Mouse (Mus musculus) T-helper 1 cell (primary cell): Measurements from ENCODE around the gene Dennd1c.

Experiments
- in situ Hi-C: fragments of 300-600 bp; cut with MboI, MseI; formaldehyde crosslinking; loops from one replicate; pipeline ENCODE4 v1.15.1; 2025; ENCODE audit warnings: high pct_unique_total_duplicates

The Dennd1c gene

DNA sequence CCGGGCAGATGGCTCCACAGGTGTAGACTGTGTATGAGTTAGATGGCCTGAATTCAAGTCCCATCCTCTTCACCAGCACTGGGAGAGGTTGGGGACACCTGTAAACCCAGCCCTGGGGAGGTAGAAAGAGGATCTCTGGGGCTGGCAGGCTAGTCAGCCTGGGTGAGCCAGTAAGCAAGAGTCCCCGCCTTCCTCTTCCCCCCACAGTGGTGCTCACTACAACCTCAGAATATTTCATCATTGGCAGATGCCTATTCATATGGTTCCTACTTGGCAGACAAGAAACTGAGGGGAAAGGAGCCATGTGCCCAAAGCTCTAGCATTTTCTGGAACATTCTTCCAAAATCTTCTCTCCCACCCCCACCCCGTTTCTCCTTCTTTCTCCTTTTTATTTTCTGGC, 29.5 kb downstream of the Dennd1c start:
- in situ Hi-C loops: loop anchor here (25.0 kb wide), 1 partner anchor 1337 kb away; the partner anchor contains the start of gene Pot1b

- in situ Hi-C loops: loop anchor here (25.0 kb wide), 1 partner anchor 1335 kb away; the partner anchor contains the start of gene Pot1b
Observed at GRCm38 (mm10) chr17:57047406-57047805, 30.9 kb downstream of the Dennd1c start.

- in situ Hi-C loops: loop anchor here (25.0 kb wide), 1 partner anchor 1329 kb away; the partner anchor contains the start of gene Pot1b
Observed at GRCm38 (mm10) chr17:57041554-57041953, 36.8 kb downstream of the Dennd1c start, which contains the start of gene Slc25a41. Gene Slc25a41 (minus strand): TSS chr17:57041654.

DNA sequence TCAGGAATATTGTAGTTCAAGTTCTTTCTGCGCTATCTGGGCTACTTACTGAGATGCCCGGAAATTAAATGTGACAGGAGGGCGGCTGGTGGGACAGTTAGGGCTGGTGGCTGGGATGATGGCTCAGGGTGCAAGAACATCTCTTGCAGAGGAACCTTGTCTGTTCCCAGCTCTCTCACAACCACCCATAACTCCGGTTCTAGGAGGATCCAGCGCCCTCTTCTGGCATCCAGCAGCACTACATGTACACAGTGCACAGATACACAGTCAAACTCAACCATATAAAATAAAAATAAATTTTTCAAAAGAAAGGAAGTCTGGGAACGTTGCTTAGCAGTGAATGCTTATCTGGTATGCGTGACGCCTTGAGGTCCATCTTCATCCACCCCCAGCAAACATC, 39.3 kb downstream of the Dennd1c start:
- in situ Hi-C loops: loop anchor here (25.0 kb wide), 1 partner anchor 1327 kb away; the partner anchor contains the start of gene Pot1b

DNA sequence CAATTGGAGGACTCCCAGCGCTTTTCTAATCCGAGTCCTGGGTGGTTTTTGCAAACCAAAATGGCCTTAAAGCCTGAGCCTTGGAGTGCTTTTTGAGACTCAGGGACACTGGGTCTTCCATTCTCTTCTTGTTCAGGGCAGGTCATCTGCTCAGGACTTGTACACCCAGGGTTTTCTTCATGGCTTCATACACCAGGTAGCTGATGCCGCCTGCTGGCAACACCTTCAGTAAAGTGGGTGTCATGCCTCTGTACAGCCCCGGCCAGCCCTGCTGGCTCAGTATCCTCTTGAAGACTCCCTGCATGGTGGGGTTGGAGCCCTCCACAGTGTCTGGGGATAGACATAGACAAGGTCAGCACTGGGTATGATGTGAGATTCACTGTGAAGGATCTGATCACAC, 45.5 kb downstream of the Dennd1c start:
- in situ Hi-C loops: loop anchor here (25.0 kb wide), 1 partner anchor 1321 kb away; the partner anchor contains the start of gene Pot1b

DNA sequence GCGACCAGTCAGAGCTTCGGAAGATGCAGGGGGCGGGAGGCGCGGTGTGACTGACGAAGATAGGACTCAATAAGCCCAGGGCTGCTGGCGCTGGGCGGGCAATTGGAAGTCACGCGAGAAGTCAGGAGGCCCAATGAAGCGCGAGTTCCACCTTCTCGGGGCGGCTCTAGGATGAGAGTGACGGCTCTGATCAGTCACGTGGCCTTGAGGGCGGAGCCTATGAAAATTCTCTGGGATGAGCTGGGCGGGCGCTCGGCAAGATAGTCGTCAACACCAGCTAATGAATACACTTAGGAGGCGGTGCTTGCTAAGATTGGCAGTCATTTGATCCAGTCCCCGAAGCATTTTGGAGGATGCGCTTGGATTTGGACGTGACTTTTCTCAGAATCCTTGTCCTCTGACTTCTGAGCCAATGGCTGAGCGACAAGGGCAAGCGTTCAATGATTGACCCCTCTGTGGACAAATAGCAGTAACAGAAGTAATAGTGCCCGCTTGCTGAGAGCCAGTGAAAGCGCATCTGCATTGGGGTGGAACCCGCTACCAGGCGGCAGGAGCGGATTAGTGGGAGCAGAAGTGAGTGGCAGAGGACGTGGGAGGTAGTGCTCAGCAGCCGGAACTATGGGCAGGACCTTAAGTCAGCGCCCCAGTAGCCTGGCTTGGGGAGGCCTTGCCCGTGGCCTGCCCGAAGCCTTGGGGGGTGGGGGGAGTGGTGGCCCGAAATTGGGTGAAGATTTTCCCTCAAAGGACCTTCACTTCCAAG, 46.5 kb downstream of the Dennd1c start:
- in situ Hi-C loops: loop anchor here (25.0 kb wide), 1 partner anchor 1320 kb away; the partner anchor contains the start of gene Pot1b

GRCm38 (mm10) chr17:57030931-57031660, 47.2 kb downstream of the Dennd1c start, which contains the start of gene Khsrp:
Gene Khsrp (minus strand): TSS chr17:57031522.
- in situ Hi-C loops: loop anchor here (25.0 kb wide), 1 partner anchor 1319 kb away; the partner anchor contains the start of gene Pot1b

DNA sequence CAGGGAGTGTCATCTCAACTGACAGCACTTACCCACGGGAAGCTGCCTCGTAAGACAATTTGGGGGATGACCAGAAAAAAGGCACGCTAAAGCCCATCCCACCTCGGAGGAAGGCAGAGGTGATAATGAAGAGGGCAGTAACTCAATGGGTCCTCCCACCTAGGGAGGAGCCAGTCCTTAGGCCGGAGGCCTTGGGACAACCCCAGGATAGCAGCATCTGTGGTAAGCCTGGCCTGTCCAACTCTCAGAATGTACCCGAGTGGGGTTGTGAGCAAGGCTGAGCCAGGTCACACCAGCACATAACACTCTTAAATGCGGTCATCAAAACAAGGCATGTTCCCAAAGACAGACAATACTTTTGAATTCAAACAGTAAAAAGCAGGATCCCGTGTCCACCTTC, 48.6 kb downstream of the Dennd1c start:
- in situ Hi-C loops: loop anchor here (25.0 kb wide), 1 partner anchor 1317 kb away; the partner anchor contains the start of gene Pot1b

DNA sequence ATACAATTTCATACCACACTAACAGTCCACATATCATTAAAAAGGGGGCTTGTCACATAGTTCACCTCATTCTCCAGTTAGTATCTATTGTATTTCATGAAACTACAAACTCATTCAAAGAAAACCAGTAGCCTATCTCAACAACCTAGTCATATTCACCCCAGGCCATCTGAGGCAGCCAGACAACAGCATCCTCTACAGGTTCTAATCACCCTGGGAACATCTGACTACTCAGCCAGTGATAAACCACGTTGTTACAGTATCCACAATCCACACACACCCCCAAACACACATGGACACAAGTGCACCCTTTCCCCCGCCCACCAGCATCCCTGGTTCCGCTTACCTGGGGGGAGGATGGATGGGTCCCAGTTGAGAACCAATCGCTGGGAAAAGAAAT, 50.8 kb downstream of the Dennd1c start:
- in situ Hi-C loops: loop anchor here (25.0 kb wide), 1 partner anchor 1315 kb away; the partner anchor contains the start of gene Pot1b

DNA sequence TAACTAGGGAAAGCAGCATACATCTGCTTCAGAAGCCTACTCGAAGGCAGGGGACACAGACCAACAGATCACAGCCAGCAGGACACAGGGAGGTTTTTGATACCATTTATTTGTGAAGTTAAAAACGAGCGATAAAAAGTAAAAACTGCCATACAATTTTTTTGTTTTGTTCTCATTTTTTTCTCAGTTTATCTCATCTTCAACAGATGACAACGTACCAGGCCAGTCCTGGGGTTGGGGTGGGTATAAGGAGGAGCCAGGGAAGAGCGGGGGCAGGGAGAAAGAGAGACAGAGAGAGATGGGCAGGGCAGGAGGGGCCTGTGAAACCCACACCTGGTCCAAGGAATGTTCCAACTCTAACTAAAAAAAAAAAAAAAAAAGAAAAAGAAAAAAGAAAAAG, 57.4 kb downstream of the Dennd1c start:
- in situ Hi-C loops: no loop called here

DNA sequence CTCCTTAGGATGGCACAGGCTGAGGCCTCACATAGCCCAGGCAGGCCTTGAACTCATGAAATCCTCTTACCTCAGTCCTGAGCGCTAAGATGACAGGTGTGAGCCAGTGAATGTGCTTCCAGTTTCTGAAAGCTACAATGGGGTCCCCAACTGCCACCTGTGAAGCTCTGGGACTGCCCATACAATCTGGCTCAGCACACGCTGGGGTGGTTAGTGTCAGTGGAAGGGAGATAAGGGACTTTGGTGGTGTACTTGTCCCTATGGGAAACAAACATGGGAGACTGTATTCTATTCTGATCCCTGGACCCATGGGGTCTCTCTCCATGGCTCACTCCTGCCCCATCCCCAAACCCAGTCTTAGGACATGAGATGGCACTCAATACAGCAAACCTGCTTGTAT, 58.6 kb downstream of the Dennd1c start:
- in situ Hi-C loops: no loop called here
